Mouse (Mus musculus) T-cell, adult 2 months (primary cell): ENCODE measurements around the gene Strn3.

Experiments
- DNase-seq: peaks from one replicate; pipeline ENCODE4 v3.0.0; 2022; ENCODE audit warnings: low spot score

Strn3 gene

GRCm38 (mm10) chr12:51691845-51692632 is at the start of gene Strn3:
Gene Strn3, minus strand, starts transcription at chr12:51691897.
- peak; percentile 95 for DNase-seq

- DNase-seq: no peak
Observed at GRCm38 (mm10) chr12:51736807-51737206, 45.1 kb upstream of the Strn3 start.

- no peak for DNase-seq
Observed at GRCm38 (mm10) chr12:51736381-51736780, 44.7 kb upstream of the Strn3 start.

GRCm38 (mm10) chr12:51735840-51736271 is 44.2 kb upstream of the Strn3 start:
- DNase-seq: no peak

- DNase-seq: no peak
Observed at GRCm38 (mm10) chr12:51734605-51735211, 43.0 kb upstream of the Strn3 start.

GRCm38 (mm10) chr12:51729827-51730226 is 38.1 kb upstream of the Strn3 start:
- DNase-seq: no peak

- DNase-seq: no peak
Observed at GRCm38 (mm10) chr12:51729058-51729457, 37.4 kb upstream of the Strn3 start.

- DNase-seq: no peak
Observed at GRCm38 (mm10) chr12:51721836-51722235, 30.1 kb upstream of the Strn3 start.

GRCm38 (mm10) chr12:51718617-51719016 is 26.9 kb upstream of the Strn3 start:
- no peak for DNase-seq

- no peak for DNase-seq
Observed at GRCm38 (mm10) chr12:51712685-51713084, 21.0 kb upstream of the Strn3 start.

- no peak for DNase-seq
Observed at GRCm38 (mm10) chr12:51710154-51710553, 18.5 kb upstream of the Strn3 start.

- no peak for DNase-seq
Observed at GRCm38 (mm10) chr12:51709741-51710140, 18.0 kb upstream of the Strn3 start.

- no peak for DNase-seq
Observed at GRCm38 (mm10) chr12:51708941-51709686, 17.4 kb upstream of the Strn3 start.

- DNase-seq: no peak
Observed at GRCm38 (mm10) chr12:51706673-51707235, 15.1 kb upstream of the Strn3 start.

GRCm38 (mm10) chr12:51705778-51706177 is 14.1 kb upstream of the Strn3 start:
- DNase-seq: no peak

GRCm38 (mm10) chr12:51704572-51704971 is 12.9 kb upstream of the Strn3 start:
- DNase-seq: peak; percentile 3

- DNase-seq: no peak
Observed at GRCm38 (mm10) chr12:51703859-51704258, 12.2 kb upstream of the Strn3 start.

- DNase-seq: no peak
Observed at GRCm38 (mm10) chr12:51701723-51702122, 10.0 kb upstream of the Strn3 start.

GRCm38 (mm10) chr12:51699623-51700393 is 8.1 kb upstream of the Strn3 start:
- no peak for DNase-seq

- DNase-seq: no peak
Observed at GRCm38 (mm10) chr12:51696157-51696556, 4.5 kb upstream of the Strn3 start.

GRCm38 (mm10) chr12:51694966-51695365 is 3.3 kb upstream of the Strn3 start:
- DNase-seq: no peak

- no peak for DNase-seq
Observed at GRCm38 (mm10) chr12:51694096-51694495, 2.4 kb upstream of the Strn3 start.
